Mouse (Mus musculus): ENCODE measurements around the gene Pitx1. TPM values are rescaled to one million over a fixed set of nuclear protein-coding genes. Genes with fewer than 3 reads are reported as not detected.

Gene Pitx1
- polyA plus RNA-seq, 1 experiment from 2014 or later, result 151 TPM

DNA sequence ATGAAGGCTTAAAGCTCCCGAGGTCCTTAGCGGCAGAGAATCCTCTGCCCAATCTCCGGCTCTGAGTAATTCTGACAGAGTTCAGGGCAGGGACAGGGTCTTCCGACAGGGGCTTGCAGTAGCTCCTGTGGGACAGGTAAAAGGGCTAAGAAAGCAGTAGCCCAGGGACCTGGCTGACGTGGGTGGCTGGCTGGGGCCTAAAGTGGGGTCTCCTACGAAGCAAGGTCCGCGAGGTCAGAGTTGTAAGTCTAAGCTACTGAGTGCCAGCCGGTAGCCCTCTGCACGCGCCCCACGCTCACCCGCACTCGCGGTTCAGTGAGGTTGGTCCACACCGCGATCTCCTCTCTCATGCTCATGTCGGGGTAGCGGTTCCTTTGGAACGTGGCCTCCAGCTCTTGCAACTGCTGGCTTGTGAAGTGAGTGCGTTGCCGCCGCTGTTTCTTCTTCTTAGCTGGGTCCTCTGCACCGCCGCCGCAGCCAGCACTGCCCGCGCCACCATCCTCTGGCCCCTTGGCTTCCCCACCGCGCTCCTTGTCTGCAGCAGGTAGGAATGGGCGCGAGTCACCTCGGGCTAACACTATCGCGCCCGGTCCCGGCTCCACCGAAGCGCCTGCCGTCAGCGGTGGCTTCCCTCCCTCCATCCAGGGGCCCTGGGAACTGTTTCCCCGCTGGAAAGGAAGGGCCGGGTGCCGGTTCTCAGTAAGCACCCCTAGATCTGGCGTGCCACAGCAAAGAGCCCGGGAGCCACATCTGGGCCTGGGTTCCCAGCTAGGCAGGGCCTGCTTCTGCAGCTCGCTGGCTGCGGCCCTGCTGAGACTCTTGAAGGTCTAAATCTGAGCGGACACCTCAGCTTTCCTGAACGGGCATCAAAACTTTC, 7.6 kb downstream of the Pitx1 start:
- H3K4me1 ChIP-seq, result peaks cover 74% of the 10 kb centered on the region
- peak; percentile 74 for DNase-seq (ENCODE audit: low spot score)
- WGBS, result under 1% methylated on average over 50 of the region's 50 CpGs

GRCm38 (mm10) chr13:55827679-55828140, 8.3 kb downstream of the Pitx1 start:
- H3K4me3 ChIP-seq, result peak overlapping the region; percentile 56
- H3K9me3 ChIP-seq (replicated peaks), result no peaks in the 10 kb centered on the region
- peak overlapping the region; percentile 90 for H3K27ac ChIP-seq
- under 1% methylated on average over 6 of the region's 6 CpGs for WGBS
- peaks cover 76% of the 10 kb centered on the region for H3K4me1 ChIP-seq
- H3K27me3 ChIP-seq (ENCODE audit: low read depth, poor library complexity, severe bottlenecking), result peaks cover 94% of the 10 kb centered on the region
- H3K36me3 ChIP-seq, result peaks cover 31% of the 10 kb centered on the region; the same call in 1 of the 2 replicates
- DNase-seq (ENCODE audit: low spot score), result peak; percentile 70

More for the DNA sequence above, 7.6 kb downstream of the Pitx1 start:
- peak overlapping the region; percentile 56 for H3K4me3 ChIP-seq
- peaks cover 94% of the 10 kb centered on the region for H3K27me3 ChIP-seq (ENCODE audit: low read depth, poor library complexity, severe bottlenecking)
- H3K27ac ChIP-seq, result peak overlapping the region; percentile 90
- no peaks in the 10 kb centered on the region for H3K9me3 ChIP-seq (replicated peaks)
- H3K36me3 ChIP-seq, result peaks cover 26% of the 10 kb centered on the region; the same call in 1 of the 2 replicates

- Histone ChIP-seq H3K9me3 (replicated peaks) (no peaks in the 10 kb centered on the region), H3K27me3 (ENCODE audit: low read depth, poor library complexity, severe bottlenecking) (peaks cover 94% of the 10 kb centered on the region), H3K4me3 (peak overlapping the region; percentile 56), H3K36me3 (peaks cover 31% of the 10 kb centered on the region; the same call in 1 of the 2 replicates), H3K4me1 (peaks cover 69% of the 10 kb centered on the region), H3K27ac (peak overlapping the region; percentile 90)
- DNase-seq (ENCODE audit: low spot score), result peak; percentile 66
- WGBS, result 4% methylated on average over 13 of the region's 13 CpGs
These were observed 9.0 kb downstream of the Pitx1 start for GRCm38 (mm10) chr13:55826796-55827678.

- peak; percentile 74 for DNase-seq (ENCODE audit: low spot score)
- H3K4me3 ChIP-seq, result peak overlapping the region; percentile 56
- peaks cover 61% of the 10 kb centered on the region for H3K4me1 ChIP-seq
- H3K9me3 ChIP-seq (replicated peaks), result no peaks in the 10 kb centered on the region
- 1% methylated on average over 56 of the region's 56 CpGs for WGBS
- H3K36me3 ChIP-seq, result peaks cover 31% of the 10 kb centered on the region; the same call in 1 of the 2 replicates
- H3K27me3 ChIP-seq (ENCODE audit: low read depth, poor library complexity, severe bottlenecking), result peaks cover 94% of the 10 kb centered on the region
- peak overlapping the region; percentile 90 for H3K27ac ChIP-seq
These were observed 9.9 kb downstream of the Pitx1 start for GRCm38 (mm10) chr13:55826008-55826671.

DNA sequence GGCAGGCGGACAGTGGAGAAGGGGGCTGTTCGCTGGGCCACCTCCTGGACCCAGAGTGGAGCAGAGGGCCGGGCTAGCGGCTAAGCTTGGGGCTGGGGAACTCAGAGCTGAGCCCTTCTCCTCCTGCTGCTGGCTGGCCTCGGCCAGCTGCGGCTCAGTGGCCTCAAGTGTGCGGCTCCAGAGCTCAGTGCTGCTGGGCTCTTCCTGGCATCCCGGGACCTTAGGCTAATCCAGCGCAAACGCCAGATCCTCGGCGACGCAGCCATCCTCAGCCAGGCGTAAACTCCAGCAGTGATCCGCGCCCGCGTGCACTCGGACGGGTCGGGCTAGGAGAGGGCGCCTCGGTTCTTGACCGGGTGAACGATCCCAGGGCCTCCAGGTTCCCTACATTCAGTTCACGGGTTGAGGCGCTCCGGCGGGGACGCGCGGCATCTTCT, 10.7 kb downstream of the Pitx1 start:
- Histone ChIP-seq H3K27ac (peak overlapping the region; percentile 90), H3K36me3 (peaks cover 31% of the 10 kb centered on the region; the same call in 1 of the 2 replicates), H3K27me3 (ENCODE audit: low read depth, poor library complexity, severe bottlenecking) (peaks cover 93% of the 10 kb centered on the region)

DNA sequence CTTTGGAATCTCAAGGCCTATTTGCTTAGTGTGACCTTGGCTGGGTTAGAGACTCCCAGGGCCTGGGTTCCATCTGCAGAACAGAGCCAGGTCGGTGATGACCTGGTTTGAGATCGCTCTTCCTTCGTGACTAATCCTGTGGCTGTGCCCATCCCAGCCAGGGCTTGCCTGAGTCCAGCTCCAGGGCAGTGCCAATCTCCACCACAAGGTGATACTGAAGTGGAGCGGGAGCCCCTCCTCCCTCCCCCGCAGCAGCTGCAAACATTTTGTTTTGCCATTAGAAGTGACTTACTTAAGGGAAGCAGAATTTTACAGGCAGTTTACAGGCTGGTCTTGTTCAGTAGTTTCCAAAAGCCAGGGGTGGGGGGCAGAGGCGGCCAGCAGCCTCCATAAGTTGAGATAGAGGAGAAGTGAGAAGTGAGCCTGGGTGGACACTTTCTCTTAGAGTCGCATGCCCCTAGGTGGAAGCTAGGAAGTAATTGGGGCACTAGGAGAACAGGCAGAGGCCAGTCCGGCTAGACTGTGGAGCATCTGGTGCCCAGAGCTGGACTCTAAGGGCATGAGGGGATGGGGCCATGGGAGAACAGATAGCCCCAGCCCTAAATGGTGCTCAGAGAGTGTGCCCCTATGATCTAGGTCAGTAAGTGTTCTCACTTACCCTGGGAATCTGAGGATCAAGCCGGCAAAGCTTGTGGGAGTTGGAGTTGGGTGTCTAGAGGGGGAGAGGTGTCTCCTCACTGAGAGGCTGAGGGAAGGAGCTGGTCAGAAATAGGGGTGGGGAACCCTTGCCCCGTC, 11.6 kb downstream of the Pitx1 start:
- Histone ChIP-seq H3K9me3 (replicated peaks) (no peaks in the 10 kb centered on the region), H3K27me3 (ENCODE audit: low read depth, poor library complexity, severe bottlenecking) (peaks cover 84% of the 10 kb centered on the region), H3K27ac (peak overlapping the region; percentile 90), H3K36me3 (peaks cover 31% of the 10 kb centered on the region; the same call in 1 of the 2 replicates), H3K4me3 (peak overlapping the region; percentile 56), H3K4me1 (peaks cover 47% of the 10 kb centered on the region)
- DNase-seq (ENCODE audit: low spot score), result peak; percentile 51
- WGBS, result 7% methylated on average over 10 of the region's 10 CpGs

More for the DNA sequence above, 10.7 kb downstream of the Pitx1 start:
- DNase-seq (ENCODE audit: low spot score), result peak; percentile 75
- peaks cover 53% of the 10 kb centered on the region for H3K4me1 ChIP-seq
- no peaks in the 10 kb centered on the region for H3K9me3 ChIP-seq (replicated peaks)
- peak overlapping the region; percentile 56 for H3K4me3 ChIP-seq
- WGBS, result 1% methylated on average over 32 of the region's 32 CpGs

- peaks cover 65% of the 10 kb centered on the region for H3K27me3 ChIP-seq (ENCODE audit: low read depth, poor library complexity, severe bottlenecking)
- no peak overlapping the region for H3K4me3 ChIP-seq
- no peak overlapping the region for H3K27ac ChIP-seq
- DNase-seq (ENCODE audit: low spot score), result no peak
- WGBS, result 72% methylated on average over 5 of the region's 5 CpGs
- H3K4me1 ChIP-seq, result peaks cover 35% of the 10 kb centered on the region
- H3K9me3 ChIP-seq (replicated peaks), result no peaks in the 10 kb centered on the region
- H3K36me3 ChIP-seq, result peaks cover 21% of the 10 kb centered on the region; the same call in 1 of the 2 replicates
These were observed 13.5 kb downstream of the Pitx1 start for GRCm38 (mm10) chr13:55822499-55822898.

DNA sequence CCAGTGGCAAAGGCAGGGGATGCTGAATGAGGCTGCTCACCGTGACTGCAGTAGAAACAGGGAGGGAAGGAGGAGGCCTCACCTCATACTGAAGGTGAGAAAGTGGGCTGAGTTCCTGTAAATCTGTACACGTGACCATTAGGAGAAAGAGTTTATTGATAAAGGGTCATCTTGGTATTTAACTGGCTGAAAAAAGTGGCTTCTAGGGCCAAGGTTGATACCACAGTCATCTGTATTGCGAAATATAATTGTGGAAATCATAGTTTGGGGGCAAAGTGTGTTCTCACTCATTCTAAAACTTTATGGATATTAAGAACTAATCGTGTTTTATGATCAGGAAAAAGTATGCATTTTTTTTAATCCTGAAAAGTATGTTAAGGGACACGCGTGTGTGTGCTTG, 21.2 kb downstream of the Pitx1 start:
- Histone ChIP-seq H3K27me3 (ENCODE audit: low read depth, poor library complexity, severe bottlenecking) (peaks cover 4% of the 10 kb centered on the region; the same call in 1 of the 2 replicates), H3K27ac (no peak overlapping the region), H3K4me3 (no peak overlapping the region), H3K36me3 (no peaks in the 10 kb centered on the region), H3K9me3 (replicated peaks) (no peaks in the 10 kb centered on the region), H3K4me1 (peaks cover 12% of the 10 kb centered on the region; the same call in 1 of the 2 replicates)
- WGBS, result 82% methylated on average over 6 of the region's 6 CpGs
- no peak for DNase-seq (ENCODE audit: low spot score)

DNA sequence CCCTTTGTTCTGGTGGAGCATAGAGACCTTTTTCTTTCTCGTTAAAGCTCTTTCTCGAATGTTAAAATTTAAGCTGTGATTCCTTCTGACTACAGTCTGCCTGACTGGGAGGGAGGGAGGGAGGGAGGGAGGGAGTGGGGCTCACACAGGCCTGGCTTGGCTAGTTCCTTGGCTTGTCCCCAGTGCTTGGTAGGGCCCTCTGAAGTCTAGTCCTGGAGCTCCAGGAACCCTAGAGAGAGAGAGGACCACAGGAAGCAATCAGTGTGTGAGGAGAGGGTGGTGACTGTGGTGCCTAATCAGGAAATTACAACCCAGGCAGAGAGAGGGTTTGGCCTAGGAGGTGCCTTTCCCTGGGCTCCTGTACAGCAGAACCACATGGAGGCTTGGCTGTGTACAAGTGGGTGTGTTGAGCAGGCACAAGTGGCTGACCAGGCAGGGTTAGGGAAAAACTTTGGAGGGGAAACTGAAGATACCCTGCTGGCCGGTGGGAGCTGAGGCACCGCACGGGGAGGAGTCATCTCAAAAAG, 22.4 kb downstream of the Pitx1 start:
- no peaks in the 10 kb centered on the region for H3K9me3 ChIP-seq (replicated peaks)
- peak overlapping the region; percentile 31; the same call in 1 of the 2 replicates for H3K27ac ChIP-seq
- WGBS, result 69% methylated on average over 5 of the region's 5 CpGs

GRCm38 (mm10) chr13:55810947-55811346, 25.0 kb downstream of the Pitx1 start:
- no peak for DNase-seq (ENCODE audit: low spot score)
- no peaks in the 10 kb centered on the region for H3K9me3 ChIP-seq (replicated peaks)
- peaks cover 4% of the 10 kb centered on the region; the same call in 1 of the 2 replicates for H3K27me3 ChIP-seq (ENCODE audit: low read depth, poor library complexity, severe bottlenecking)
- H3K4me1 ChIP-seq, result peaks cover 10% of the 10 kb centered on the region; the same call in 1 of the 2 replicates
- H3K27ac ChIP-seq, result no peak overlapping the region
- no peak overlapping the region for H3K4me3 ChIP-seq
- 81% methylated on average over 5 of the region's 5 CpGs for WGBS
- H3K36me3 ChIP-seq, result no peaks in the 10 kb centered on the region

More for the DNA sequence above, 22.4 kb downstream of the Pitx1 start:
- Histone ChIP-seq H3K36me3 (no peaks in the 10 kb centered on the region), H3K4me3 (no peak overlapping the region), H3K27me3 (ENCODE audit: low read depth, poor library complexity, severe bottlenecking) (peaks cover 4% of the 10 kb centered on the region; the same call in 1 of the 2 replicates), H3K4me1 (peaks cover 12% of the 10 kb centered on the region; the same call in 1 of the 2 replicates)
- DNase-seq (ENCODE audit: low spot score), result no peak

- H3K36me3 ChIP-seq, result no peaks in the 10 kb centered on the region
- H3K9me3 ChIP-seq (replicated peaks), result no peaks in the 10 kb centered on the region
- H3K27me3 ChIP-seq (ENCODE audit: low read depth, poor library complexity, severe bottlenecking), result no peaks in the 10 kb centered on the region
- DNase-seq (ENCODE audit: low spot score), result no peak
- no peak overlapping the region for H3K27ac ChIP-seq
- no peak overlapping the region for H3K4me3 ChIP-seq
- peaks cover 10% of the 10 kb centered on the region; the same call in 1 of the 2 replicates for H3K4me1 ChIP-seq
- WGBS, result 92% methylated on average over 10 of the region's 10 CpGs
These were observed 26.3 kb downstream of the Pitx1 start for GRCm38 (mm10) chr13:55809707-55810106.
